Mouse (Mus musculus): ENCODE measurements around the gene Trp53i13. TPM values are rescaled to one million over a fixed set of nuclear protein-coding genes. Genes with fewer than 3 reads are reported as not detected.

The Trp53i13 gene
- polyA plus RNA-seq, 1 experiment = 1.3 TPM

DNA sequence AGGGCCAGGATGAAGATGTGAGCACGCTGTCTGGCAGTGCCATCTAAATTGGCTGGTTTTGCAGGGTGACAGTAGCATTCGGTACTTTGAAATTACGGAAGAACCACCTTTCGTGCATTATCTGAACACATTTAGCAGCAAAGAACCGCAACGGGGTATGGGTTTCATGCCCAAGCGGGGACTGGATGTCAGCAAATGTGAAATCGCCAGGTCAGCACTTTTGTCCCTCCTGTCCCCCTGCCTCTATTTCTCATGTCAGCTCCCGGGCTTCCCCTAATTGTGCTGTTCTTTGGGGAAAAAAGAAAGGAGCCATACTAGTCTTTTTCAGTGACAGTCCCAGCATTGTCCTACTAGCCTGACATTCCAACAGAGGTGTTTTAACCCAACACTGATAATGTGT is 47.4 kb downstream of the Trp53i13 start:
- H3K4me3 ChIP-seq (replicated peaks) = no peak overlapping the region
- TF ChIP-seq GATA1 (IDR thresholded peaks at IDR 0.05; ENCODE audit: low read length) (no peak), TAL1 (IDR thresholded peaks at IDR 0.05; ENCODE audit: low read length) (no peak)
- peaks cover 52% of the 10 kb centered on the region for H3K27me3 ChIP-seq (ENCODE audit: control insufficient read depth)
- H3K36me3 ChIP-seq (ENCODE audit: control insufficient read depth) = peaks cover 6% of the 10 kb centered on the region
- no peaks in the 10 kb centered on the region for H3K9me3 ChIP-seq (ENCODE audit: control insufficient read depth, low read length)
- H3K4me1 ChIP-seq (ENCODE audit: control insufficient read depth) = peaks cover 10% of the 10 kb centered on the region

DNA sequence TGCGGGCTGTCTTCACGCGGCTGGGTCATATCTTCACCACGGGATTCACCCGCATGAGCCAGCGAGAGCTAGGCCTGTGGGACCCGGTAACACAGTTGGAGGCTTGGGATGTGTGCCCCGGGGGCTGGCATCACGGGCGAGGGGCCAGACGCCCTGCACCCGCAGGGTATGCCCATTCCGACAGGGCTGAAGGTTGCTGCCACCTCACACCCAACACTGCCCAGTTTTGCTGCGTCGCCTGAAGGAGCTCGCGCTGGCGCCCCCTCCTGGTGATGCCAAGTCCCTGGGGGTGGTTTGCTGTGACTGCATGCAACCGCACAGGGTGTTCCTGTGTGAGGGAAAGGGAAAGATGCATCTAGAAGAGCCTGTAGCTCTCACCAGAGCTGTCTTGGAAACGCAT is 48.0 kb downstream of the Trp53i13 start:
- no peak for TF ChIP-seq GATA1 (IDR thresholded peaks at IDR 0.05; ENCODE audit: low read length)
- TF ChIP-seq TAL1 (IDR thresholded peaks at IDR 0.05; ENCODE audit: low read length) = no peak
- no peak overlapping the region for H3K4me3 ChIP-seq (replicated peaks)

DNA sequence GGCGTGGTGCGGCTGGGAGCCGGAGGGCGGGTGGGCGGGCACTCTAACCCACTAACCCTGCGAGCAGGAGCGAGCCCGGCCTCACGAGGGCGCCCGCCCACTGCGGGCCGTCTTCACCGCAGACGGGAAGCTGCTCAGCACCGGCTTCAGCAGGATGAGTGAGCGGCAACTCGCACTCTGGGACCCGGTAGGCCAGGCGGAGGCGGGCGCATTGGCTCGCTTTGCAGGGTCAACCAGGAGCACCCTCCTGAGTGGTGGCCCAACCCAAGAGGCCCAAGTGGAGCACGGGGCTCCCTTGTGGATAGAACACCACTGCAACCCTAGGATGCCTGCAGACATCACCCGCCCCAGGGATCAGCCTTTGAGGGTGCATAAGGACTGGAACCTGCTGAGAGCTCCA is 48.6 kb downstream of the Trp53i13 start:
- peaks cover 2% of the 10 kb centered on the region for H3K36me3 ChIP-seq (ENCODE audit: control insufficient read depth)
- no peak overlapping the region for H3K4me3 ChIP-seq (replicated peaks)
- TF ChIP-seq GATA1 (IDR thresholded peaks at IDR 0.05; ENCODE audit: low read length) (no peak), TAL1 (IDR thresholded peaks at IDR 0.05; ENCODE audit: low read length) (no peak)
- no peaks in the 10 kb centered on the region; the same call in 1 of the 2 replicates for H3K9me3 ChIP-seq (ENCODE audit: control insufficient read depth, low read length)
- H3K27me3 ChIP-seq (ENCODE audit: control insufficient read depth) = peaks cover 65% of the 10 kb centered on the region
- peaks cover 17% of the 10 kb centered on the region for H3K4me1 ChIP-seq (ENCODE audit: control insufficient read depth)

More for the DNA sequence above, 48.0 kb downstream of the Trp53i13 start:
- peaks cover 6% of the 10 kb centered on the region for H3K36me3 ChIP-seq (ENCODE audit: control insufficient read depth)
- no peaks in the 10 kb centered on the region for H3K9me3 ChIP-seq (ENCODE audit: control insufficient read depth, low read length)
- peaks cover 59% of the 10 kb centered on the region for H3K27me3 ChIP-seq (ENCODE audit: control insufficient read depth)
- H3K4me1 ChIP-seq (ENCODE audit: control insufficient read depth) = peaks cover 12% of the 10 kb centered on the region

DNA sequence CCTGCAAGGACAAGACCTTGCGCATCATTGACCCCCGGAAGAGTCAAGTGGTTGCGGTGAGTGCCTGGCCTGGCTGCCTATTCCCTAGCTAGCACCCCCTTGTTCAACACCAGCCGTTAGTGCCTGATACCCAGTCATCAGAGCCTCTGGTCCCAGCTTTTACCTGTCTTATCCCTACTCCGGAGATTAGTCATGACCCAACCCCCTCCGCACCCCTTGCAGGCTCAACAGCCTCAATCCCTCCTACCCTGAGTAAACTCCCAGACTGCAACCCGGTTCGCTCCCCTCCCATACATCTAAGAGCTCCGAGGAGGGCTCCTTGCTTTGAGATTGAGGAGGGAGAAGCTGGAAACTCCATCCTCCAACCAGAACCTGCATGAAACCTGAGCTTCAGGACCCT is 49.2 kb downstream of the Trp53i13 start:
- Histone ChIP-seq H3K27me3 (ENCODE audit: control insufficient read depth) (peaks cover 71% of the 10 kb centered on the region), H3K4me1 (ENCODE audit: control insufficient read depth) (peaks cover 19% of the 10 kb centered on the region), H3K9me3 (ENCODE audit: control insufficient read depth, low read length) (no peaks in the 10 kb centered on the region; the same call in 1 of the 2 replicates), H3K36me3 (ENCODE audit: control insufficient read depth) (no peaks in the 10 kb centered on the region; the same call in 1 of the 2 replicates), H3K4me3 (replicated peaks) (no peak overlapping the region)
- TF ChIP-seq GATA1 (IDR thresholded peaks at IDR 0.05; ENCODE audit: low read length) = no peak
- no peak for TF ChIP-seq TAL1 (IDR thresholded peaks at IDR 0.05; ENCODE audit: low read length)

DNA sequence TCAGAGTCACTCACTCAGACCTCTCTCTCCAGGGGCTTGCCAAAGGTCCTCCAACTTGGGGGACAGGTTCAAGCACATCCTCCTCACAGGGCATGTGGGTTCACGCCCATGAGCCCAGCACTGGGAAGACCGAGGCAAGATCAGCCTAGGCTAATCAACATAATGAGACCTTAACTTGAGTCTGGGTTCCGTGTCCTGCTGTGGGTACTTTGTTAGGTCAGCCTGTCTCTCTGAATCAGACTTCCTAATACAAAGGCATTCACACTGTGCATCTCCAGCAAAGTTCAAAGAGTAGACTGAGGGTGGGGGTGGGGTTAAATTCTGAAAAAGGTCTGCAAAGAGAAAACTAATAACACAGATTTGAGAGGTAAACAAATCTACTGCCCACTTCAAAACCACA is 50.7 kb downstream of the Trp53i13 start:
- no peak for TF ChIP-seq TAL1 (IDR thresholded peaks at IDR 0.05; ENCODE audit: low read length)
- Histone ChIP-seq H3K9me3 (ENCODE audit: control insufficient read depth, low read length) (no peaks in the 10 kb centered on the region; the same call in 1 of the 2 replicates), H3K4me3 (replicated peaks) (no peak overlapping the region), H3K27me3 (ENCODE audit: control insufficient read depth) (peaks cover 85% of the 10 kb centered on the region), H3K36me3 (ENCODE audit: control insufficient read depth) (no peaks in the 10 kb centered on the region), H3K4me1 (ENCODE audit: control insufficient read depth) (peaks cover 19% of the 10 kb centered on the region)

DNA sequence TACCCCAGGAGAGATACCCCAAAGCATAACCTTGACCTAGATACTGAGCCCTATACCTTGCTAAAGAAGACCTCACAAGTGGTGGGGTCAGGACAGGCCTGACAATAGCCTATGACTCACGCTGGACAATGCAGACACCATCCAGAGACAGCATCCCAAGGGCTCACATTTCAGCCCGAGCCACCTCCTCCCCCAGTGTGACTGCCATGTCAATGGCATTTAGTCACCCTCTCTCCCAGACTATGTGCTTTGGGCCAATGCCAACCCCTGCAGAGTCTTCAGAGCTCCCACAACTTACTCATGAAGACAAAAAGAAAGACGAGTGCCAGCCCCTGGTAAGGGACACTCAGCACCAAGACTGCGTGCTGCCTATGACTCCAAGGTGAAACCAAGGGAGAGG is 51.1 kb downstream of the Trp53i13 start:
- Histone ChIP-seq H3K27me3 (ENCODE audit: control insufficient read depth) (peaks cover 86% of the 10 kb centered on the region), H3K9me3 (ENCODE audit: control insufficient read depth, low read length) (no peaks in the 10 kb centered on the region; the same call in 1 of the 2 replicates), H3K4me3 (replicated peaks) (no peak overlapping the region), H3K36me3 (ENCODE audit: control insufficient read depth) (no peaks in the 10 kb centered on the region), H3K4me1 (ENCODE audit: control insufficient read depth) (peaks cover 19% of the 10 kb centered on the region)
- TF ChIP-seq GATA1 (IDR thresholded peaks at IDR 0.05; ENCODE audit: low read length) (no peak), TAL1 (IDR thresholded peaks at IDR 0.05; ENCODE audit: low read length) (no peak)

DNA sequence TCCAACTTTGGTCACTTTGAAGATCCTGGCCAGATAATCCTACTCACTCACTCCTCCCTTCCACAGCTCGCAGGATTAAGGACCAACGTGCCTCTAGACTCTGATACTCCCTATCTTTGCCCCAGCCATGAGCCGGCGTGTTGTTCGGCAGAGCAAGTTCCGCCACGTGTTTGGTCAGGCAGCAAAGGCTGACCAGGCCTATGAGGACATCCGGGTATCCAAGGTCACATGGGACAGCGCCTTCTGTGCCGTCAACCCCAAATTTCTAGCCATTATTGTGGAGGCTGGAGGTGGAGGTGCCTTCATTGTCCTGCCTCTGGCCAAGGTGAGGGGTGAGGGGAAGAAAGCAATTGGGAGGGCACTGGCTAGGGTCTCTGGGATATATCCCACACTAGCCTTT is 52.0 kb downstream of the Trp53i13 start:
- Histone ChIP-seq H3K27me3 (ENCODE audit: control insufficient read depth) (peaks cover 92% of the 10 kb centered on the region), H3K4me3 (replicated peaks) (no peak overlapping the region), H3K36me3 (ENCODE audit: control insufficient read depth) (no peaks in the 10 kb centered on the region), H3K4me1 (ENCODE audit: control insufficient read depth) (peaks cover 19% of the 10 kb centered on the region), H3K9me3 (ENCODE audit: control insufficient read depth, low read length) (no peaks in the 10 kb centered on the region; the same call in 1 of the 2 replicates)
- TF ChIP-seq TAL1 (IDR thresholded peaks at IDR 0.05; ENCODE audit: low read length) (no peak), GATA1 (IDR thresholded peaks at IDR 0.05; ENCODE audit: low read length) (no peak)

DNA sequence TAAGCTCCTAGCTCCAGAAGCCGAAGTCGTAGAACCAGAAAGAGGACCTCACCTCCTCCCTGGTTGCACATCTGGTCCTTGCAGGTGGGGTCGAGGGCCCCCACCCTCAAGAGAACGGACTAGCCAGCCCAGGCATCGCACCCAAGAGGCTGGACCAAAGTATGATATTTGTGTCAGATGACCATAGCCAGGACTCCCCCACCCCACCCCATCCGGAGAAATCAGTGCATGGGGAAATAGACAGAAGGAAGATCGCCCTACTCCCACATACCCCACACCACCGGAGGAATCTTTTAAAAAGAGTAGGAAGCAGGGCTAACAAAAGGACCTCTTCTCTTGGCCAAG is 52.7 kb downstream of the Trp53i13 start:
- H3K36me3 ChIP-seq (ENCODE audit: control insufficient read depth) = no peaks in the 10 kb centered on the region
- peaks cover 87% of the 10 kb centered on the region for H3K27me3 ChIP-seq (ENCODE audit: control insufficient read depth)
- TF ChIP-seq GATA1 (IDR thresholded peaks at IDR 0.05; ENCODE audit: low read length) (no peak), TAL1 (IDR thresholded peaks at IDR 0.05; ENCODE audit: low read length) (no peak)
- H3K4me3 ChIP-seq (replicated peaks) = no peak overlapping the region
- H3K4me1 ChIP-seq (ENCODE audit: control insufficient read depth) = peaks cover 19% of the 10 kb centered on the region
- no peaks in the 10 kb centered on the region; the same call in 1 of the 2 replicates for H3K9me3 ChIP-seq (ENCODE audit: control insufficient read depth, low read length)

DNA sequence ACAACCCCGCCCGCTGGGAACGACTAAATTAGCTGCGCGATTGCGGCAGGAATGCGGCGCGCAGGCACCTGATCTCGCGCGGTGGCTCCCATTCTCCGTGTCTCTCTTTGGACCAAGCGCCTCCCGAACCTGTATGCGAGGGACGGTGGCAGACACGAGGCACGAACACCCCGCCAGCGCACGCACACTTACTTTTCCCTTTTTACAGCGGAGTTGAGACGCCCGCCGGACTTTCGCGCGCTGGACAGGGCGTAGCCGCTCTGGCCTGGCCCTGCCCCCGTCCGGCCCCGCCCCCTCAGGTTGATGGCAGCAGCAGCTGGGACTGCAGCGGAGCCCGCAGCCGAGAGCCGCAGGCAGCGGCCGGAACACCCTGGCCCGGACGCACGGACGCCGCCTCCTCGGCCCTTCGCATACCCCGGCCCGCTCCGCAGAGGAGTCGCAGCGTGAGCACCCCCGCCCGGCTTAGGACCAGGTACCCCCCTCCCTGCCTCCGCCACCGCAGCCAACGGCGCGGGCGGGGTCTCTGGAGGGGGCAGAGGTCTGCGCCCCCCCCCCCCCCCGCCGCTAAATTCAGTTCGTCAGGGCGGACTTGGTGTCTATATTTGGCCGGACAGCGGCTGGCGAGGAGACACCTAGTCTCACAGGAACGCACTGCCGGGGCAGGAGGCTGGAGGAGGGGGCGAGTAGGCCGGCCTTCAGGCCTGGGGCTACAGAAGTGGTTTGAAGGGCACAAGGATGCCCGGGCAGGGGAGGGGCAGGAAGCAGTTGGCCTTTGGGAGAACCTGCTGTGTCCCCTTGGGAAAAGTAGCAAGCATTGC is 53.3 kb downstream of the Trp53i13 start, which contains the start of gene Coro6:
Gene Coro6, plus strand, starts transcription at position 129 of the 818 bp plus-strand sequence.
- H3K9me3 ChIP-seq (ENCODE audit: control insufficient read depth, low read length) = no peaks in the 10 kb centered on the region; the same call in 1 of the 2 replicates
- H3K36me3 ChIP-seq (ENCODE audit: control insufficient read depth) = no peaks in the 10 kb centered on the region
- H3K27me3 ChIP-seq (ENCODE audit: control insufficient read depth) = peaks cover 82% of the 10 kb centered on the region
- peaks cover 14% of the 10 kb centered on the region for H3K4me1 ChIP-seq (ENCODE audit: control insufficient read depth)
- TF ChIP-seq TAL1 (IDR thresholded peaks at IDR 0.05; ENCODE audit: low read length) = no peak
- H3K4me3 ChIP-seq (replicated peaks) = peak within 1 kb of the TSS; percentile 48

Data from erythroblast, embryonic 14.5 days (primary cell).